Mouse (Mus musculus) naive thymus-derived CD4-positive, alpha-beta T cell, adult 2 months (primary cell): ENCODE data around the gene Lamtor2.
A peak's percentile ranks its signal among the peaks of the same experiment; 100 is the strongest.
"Not testable (repeated sequence)": the region's sequence is repeated elsewhere in the genome, so short reads cannot be mapped to it uniquely, and the experiment has no call there.

Experiments used
- DNase-seq: peaks from one replicate; pipeline ENCODE4 v3.0.0-alpha.2; 2011; ENCODE audit warnings: low read depth

The Lamtor2 gene

DNA sequence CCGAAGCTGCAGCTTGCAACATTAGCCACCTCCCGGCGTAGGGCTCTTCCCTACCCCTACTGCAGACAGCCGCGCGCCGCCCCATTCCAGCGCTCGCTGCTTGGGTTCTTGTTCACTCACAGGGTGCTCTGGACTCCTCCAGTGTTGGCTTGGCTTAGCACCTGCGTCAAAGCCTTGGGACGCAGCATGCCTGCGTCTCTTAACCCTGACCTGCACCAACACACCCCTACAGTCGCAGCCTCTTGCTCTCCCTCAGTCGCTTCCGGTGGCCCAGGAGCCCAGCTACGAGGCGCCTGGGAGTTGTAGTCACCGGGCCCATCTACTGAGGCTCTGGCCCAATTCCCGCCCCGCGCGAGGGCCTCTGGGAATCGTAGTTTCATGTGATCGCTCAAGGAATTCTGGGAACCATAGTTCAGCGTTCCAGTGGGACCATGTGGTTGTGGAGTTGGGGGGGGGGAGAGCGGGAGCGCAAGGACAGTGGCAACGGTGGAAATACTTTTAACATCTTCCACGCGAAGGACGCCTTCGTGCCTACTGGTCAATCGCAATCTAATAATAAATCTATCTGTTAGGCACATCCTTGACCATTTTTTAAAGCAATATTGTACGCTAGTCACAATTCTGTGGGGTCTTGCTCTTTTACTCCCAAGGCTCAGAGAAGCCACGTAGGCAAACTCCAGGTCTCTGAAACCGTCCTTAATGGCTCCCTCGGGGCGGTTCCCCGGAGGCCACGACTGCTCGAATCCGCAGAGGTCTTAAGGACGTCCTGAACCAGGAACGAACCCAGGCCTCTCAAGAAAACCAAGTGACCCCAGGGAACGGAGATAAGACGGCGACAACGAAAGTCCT lies at the start of gene Lamtor2:
Lamtor2 (minus strand) TSS at position 399 of the 849 bp plus-strand sequence.
- DNase-seq: peak; percentile 91

DNA sequence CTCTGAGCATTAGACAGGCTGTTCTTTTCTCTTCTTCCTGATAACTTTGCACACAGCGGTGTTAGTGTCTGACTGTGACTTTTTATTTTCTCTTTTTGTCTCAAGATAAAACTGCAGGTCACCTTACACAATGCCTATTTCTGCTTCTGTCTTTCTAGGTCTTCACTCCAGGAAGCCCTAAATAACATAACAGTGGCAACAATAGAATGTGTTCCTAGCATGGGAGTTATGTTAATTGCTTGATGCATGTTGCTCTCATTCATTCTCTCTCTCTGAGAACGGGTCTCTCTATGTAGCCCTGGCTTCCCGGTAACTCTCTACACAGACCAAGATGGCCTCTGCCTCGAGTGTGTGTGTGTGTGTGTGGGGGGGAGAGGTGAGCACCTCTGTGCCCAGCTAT lies 49.6 kb upstream of the Lamtor2 start:
- DNase-seq: no peak

DNA sequence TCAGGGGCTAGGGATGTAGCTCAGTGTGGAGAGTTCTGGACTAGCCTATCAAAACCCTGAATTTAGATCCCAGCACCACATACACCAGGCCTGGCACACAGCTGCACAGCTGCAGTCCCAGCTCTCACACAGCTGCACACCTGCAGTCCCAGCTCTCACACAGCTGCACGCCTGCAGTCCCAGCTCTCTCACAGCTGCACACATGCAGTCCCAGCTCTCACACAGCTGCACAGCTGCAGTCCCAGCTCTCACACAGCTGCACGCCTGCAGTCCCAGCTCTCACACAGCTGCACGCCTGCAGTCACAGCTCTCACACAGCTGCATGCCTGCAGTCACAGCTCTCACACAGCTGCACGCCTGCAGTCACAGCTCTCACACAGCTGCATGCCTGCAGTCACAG lies 43.7 kb upstream of the Lamtor2 start:
- DNase-seq: not testable (repeated sequence)

DNA sequence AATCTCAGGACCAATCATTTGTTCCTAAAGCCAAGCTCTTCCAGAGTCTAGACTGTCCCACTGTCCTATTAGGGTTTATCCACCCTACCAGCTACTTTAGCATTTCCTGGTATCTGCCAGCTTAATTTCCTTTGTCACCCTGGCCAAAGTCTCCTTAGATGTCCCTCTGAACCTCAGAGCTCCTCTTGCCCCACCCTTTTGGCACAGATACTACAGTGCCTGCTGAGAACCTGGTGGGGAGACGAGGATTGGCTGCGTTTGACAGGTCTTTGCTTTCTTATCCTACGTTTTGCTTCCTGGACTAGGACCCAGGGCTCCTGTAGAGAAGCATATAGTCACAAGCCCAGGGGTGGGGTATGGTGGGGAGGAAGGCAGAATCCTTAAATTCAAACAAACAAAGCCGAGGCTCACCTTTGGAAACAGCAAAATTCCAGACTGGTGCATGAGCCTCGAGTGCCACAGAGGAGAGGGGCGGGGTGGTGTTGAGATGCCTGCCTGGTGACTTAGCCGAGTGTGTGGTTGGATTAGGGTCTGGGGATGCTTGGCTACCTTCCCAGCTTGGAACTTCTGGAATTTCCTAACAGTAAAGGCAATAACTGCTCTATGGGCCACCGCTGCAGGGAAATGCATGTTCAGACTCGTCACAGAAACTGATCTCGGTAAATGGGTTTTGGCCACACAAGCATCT lies 41.2 kb upstream of the Lamtor2 start:
- DNase-seq: no peak

DNA sequence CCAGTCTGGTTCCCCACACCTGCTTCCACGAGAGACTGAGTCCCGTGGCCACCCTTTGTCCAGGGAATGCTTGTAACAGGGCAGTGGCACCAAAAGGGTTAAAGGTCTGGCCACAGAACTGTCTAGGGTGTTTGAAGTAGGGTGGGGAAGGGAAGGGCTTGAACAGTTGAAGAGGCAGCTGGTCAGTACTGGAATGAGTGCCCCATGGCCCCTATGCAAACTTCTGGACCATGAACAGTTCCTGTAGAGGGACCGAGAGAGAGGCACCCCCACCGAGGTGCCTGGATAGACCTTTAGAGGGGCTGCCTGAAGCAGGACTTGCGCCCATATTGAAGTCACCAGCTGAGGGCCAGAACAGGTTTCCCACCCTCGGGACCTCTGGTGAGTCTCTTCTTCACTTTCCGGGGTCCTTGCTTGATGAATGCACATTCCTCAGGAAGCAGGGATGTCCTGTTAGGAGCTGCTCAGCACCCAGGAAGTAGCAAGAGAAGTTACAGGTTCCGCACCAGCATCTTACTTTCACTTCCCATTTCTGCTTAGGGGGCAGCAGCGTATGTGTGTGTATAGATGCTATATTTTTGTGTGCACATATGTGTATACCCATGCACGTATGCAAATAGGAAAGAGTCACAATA lies 40.2 kb upstream of the Lamtor2 start:
- peak; percentile 61 for DNase-seq

DNA sequence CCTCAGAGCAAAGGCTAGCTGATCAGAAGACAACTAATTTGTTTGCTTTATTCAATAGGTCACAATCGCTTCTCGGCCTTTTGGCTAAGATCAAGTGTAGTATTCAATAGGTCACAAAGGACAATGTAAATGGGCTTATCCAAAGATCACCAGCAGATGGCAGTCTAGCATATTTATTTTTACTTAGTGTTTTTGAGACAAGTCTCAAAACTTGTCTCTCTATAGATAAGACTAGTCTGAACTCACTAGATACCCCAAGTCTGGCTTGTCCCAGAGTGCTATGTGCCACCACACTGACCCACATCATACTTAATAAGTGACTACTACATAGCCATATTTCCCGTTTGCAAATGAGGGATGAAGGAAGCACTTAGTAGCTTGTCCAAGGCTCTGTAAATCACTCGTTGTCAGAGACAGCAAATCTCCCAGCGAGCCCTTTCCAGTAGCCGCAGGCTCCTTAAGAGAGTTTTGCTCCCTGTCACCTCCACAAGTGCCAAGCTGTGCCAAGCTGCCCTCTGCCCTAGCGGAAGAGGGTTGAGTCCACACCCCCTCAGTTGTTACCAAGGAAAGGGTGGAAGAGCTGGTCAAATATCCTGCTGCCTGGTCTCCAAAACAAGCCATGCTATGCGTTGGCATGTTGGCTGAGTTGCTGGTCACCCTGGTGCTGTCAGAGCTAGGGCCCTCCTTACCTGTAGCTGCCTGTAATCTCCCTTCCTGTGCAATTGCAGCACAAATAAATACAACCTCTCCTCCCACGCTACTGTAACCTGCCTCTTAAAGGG lies 39.3 kb upstream of the Lamtor2 start:
- peak; percentile 90 for DNase-seq

DNA sequence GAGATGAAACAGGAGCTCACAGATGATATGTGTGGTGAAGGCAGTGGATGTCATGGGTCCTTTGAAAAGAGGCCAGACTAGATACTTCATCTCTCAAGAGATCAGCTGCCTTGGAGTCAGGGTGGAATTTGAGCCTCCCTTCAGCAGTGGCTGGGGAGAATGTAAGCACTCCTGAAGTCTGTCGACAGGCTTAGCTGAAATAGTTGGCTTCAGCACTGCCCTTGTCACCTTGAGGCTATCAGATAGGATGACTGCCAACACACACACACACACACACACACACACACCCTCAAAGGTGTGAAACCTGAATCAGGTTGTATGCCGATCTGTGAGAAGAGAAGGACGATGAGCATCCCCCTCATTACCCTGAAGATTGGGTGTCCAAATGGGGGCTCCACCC lies 38.2 kb upstream of the Lamtor2 start:
- DNase-seq: no peak

DNA sequence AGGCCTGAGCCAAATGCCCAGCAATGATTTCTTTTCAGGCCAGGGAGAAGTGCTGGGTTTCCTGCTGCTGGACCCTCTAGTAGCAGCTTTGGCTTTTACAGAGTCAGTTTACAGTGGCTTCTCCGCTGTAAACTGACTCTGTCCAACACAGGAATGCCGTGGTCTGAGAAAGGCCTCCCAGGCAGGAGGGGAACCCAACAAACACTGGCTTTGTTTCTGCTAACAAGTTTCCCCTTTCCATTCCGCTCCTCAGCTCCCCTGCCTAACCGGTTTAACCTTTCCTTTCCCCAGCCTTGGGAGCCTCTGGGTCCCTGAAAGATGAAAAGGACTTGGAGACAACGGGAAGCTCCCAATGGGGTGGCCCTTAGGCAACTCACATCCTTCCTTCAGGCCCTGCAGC lies 37.4 kb upstream of the Lamtor2 start:
- DNase-seq: no peak

DNA sequence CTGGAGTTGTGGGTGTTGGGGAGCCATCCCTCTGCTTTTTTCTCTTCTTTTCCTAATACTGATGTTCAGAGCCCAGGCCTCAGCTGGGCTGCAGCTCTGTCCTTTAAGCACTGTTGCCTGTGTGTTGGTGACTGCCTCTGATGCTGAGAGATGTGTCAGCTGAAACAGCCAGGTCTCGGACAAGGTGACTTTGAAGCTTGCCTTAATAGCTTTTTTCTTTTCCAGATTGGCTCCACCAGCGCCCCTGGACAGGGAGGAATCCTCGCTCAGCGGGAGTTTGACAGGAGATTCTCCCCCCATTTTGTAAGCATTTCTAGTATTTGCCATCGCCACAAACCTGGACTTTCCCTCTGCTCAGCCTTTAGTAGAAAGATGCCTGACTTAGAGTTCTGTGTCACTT lies 33.8 kb upstream of the Lamtor2 start:
- DNase-seq: no peak

DNA sequence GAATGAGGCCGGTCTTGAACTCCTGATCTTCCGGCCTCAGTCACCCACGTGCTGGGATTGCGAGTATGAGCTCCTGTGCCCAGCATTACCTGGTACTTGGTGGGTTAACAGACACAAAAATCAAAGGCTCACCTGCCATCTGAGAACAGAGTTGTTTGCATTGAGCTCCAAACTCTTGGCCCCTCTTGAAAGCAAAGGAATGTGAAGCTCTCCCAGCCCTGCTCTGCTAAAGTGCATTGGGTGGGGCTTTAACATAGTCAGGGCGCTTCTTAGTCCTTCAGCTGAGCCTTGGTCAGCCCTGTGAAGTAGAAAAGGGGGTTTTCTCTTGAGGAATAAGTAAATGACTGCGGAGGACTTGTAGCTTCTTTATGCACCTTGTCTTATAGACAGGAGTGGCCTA lies 32.9 kb upstream of the Lamtor2 start:
- no peak for DNase-seq

DNA sequence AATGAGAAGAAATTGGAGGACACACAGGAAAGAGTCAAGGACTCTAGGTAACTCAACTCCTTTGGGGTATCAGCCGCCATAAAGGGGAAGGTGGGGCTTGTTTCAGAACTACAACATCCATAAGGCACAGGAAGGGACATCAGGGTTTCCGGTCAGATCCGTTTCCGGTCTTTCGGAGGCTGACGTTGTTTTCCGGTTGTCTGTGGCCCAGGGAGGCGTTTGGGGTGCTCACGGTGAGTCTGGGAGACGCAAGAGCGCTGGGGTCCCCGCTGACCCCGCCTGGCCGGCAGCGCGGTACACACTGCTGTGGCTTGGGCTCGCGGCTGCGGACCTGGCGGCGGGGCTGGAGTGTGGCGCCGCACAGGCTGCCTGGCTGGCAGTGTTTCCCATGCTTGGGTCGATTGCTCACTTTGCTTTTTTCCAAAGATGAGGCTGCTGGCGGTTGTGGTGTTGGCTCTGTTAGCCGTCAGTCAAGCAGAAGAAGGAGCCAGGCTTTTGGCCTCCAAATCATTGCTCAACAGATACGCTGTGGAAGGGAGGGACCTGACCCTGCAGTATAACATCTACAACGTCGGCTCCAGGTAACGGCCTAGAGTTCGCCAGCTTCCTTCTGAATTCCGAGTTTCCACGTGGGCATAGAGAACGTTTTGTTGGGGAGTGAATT lies 26.7 kb upstream of the Lamtor2 start:
- DNase-seq: peak; percentile 79

DNA sequence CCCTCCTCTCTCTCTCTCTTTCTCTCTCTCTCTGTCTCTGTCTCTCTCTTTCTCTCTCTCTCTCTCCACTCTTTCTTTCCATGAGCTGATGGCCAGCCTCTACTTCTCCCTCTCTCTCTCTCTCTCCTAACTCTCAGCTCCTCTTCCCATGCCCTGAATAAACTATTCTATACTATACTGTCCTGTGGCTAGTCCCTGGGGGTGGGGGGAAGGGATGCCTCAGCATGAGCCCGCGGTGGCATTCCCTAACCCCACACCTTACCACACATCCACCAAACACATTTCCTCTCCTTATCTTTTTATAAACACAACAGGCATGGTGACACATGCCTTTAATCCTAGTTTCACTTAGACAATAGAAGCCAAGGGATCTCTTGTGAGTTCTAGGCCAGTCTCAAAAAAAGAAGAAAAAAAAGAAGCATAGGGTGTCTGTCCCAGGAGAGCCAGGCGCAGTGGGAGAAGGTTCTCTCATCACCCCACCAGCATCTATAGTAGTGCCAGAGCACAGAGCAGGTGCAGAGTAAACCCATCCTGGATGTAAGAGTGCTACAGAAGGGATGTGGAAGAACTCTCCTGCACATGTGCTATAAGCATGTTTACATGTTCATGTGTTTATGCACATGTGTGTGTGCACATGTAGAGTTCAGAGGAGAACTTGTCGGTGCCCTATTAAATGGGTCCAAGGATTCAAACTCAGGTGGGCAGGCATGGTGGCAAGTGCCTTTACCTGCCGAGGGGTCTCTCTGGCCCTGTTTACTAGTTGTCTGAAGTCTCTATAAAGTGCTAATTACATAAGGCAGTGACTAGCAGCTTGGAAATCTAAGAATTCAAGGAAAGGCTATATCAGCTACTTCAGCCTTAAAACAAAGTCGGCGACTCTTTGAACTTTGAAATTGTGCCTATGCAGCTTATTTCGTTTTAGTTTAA lies 25.9 kb upstream of the Lamtor2 start:
- DNase-seq: no peak

DNA sequence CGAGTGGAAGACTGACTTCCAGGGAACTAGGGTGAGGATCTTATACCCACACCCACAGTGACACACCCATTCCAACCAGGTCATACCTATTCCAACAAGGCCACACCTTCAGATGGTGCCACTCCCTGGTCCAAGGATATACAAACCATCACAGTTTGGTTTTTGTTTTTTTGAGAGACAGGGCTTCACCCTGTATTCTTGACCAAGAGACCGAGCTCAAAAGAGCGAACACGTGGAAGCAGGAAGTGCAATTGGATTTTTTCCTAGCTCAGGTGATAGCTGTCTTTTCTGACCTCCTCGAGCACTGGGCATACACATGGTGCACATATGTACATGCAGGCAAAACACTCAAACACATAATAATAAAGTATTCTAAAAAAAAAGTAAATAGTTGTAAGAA lies 25.0 kb upstream of the Lamtor2 start:
- DNase-seq: not testable (repeated sequence)

DNA sequence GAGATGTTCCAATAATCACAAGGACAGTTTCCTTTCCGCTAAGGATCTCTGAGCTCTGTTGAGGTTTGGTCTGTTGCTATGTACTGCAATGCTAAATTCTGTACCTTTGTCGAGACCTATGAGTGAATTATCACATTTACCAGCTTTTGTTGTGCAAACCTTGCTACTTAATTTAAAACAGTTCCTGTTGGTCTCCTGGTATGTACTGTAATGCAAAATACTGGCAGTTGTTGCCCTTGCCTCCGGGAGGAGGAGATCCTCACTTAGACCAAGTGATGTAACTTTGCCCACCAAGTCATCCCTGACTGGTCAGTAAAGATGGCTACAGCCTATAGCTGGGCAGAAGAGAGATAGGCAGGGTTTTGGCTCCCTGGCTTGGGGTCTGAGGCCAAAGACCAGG lies 22.7 kb upstream of the Lamtor2 start, which contains the start of gene Ssr2:
Ssr2 (plus strand) TSS at position 337 of the 400 bp plus-strand sequence.
- no peak for DNase-seq

DNA sequence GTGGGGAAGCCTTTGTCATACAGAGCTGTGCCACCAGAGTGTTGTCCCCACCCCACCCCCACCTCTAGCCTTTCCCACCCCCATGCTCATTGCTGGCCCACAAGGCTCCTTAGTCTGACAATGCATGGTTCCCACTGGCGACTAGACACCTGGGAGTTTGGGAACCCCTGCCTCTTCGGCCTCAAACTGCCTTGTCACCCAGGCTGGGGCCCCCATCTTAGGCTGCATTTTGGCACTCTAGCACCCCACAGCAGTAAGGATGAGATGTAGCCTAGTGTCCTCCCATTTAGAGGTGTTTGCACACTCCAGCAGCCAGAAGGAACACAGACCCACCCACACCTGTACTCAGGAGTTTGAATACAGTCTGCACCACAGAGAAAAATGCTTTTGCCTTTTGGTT lies 20.9 kb upstream of the Lamtor2 start:
- DNase-seq: no peak

DNA sequence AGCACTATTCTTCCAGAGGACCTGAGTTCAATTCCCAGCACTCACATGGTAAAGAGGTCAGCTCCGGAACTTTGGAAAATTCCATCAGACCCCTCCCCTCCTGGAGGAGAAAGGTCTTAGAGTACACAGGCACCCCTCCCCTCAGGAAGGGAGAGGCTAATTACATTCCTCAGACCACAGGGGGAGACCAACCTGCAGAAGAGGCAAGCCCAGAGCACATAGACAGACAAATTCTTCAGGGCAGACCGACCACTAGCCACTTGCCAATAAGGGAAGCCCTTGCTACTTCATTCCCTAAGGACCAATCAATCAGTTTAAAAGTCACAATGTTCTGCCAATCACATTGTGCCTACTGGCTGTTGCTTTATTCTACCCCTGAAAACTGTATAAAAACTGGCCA lies 20.0 kb upstream of the Lamtor2 start:
- no peak for DNase-seq

DNA sequence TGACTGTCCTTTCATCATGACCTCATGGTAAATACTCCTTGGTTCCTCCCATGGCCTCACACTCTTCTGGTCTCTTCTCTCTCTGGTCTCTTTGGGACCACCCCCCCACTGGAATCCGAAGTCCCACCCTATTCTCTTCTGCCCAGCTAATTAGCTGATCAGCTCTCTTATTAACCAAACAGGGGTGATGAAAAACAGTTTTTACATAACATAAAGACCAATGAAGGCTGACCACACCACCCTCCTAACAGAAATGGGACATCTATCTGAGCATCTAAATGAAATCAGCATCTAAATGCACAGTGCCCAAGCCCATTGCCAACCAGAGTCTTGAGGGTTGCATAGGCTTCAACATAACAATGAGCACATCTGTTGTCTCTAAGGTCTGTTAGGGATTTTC lies 19.0 kb upstream of the Lamtor2 start:
- DNase-seq: no peak

DNA sequence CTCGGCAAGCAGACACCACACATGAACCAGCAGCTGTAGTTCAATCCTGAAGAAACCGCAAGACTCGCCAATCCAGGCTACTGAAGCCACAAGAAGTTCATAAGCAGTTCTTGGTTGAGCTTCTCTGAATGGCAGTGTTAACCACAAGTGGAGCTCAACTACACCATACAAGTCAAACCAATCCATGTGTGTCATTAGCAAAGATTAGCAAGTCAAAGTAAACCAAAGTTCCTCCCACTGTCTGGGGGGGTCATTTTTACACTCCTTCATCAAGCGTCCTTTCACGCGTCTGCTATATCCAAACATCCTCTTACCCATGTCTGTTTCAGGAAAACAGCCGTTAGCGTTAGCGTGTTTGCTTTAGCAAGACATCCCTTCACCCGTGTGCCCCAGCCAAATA lies 17.5 kb upstream of the Lamtor2 start:
- DNase-seq: no peak

DNA sequence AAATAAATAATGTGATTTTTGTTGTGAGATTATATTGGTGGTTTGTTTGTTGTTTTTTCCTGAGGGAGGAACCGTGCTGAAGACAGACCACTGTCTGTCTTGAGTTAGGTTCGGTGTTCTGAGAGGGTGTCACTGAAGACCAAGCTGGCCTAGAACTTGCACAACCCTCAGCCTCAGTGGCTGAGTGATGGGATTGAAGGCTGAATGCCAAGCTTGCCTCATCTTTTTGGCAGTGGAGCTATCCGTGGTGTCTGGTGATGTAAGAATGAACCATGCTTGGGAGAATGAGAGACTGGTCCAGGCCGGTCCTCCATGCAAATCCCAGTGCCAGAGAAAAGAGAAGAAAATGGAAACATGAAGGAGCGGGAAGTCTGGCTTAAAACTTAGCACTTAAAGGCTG lies 16.8 kb upstream of the Lamtor2 start:
- DNase-seq: no peak

DNA sequence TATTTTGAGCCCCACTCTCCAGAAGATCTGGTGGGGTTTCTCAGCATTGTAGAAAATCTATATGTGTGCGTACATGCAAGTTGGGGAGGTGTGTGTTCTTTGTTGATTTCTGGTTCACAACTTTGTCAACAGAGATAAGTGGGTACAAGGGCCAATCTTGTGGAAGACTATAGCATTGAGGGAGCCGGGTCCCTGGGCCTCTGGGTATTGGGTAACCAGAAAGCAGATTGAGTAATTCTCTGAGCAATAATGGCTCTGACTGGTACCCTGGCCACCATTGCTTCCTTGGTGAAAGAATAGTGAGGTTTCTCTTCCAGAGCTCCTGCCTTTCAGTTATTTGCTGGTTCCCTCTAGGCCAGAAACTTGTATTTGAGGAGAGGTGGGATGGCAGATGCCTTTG lies 16.2 kb upstream of the Lamtor2 start:
- DNase-seq: no peak

DNA sequence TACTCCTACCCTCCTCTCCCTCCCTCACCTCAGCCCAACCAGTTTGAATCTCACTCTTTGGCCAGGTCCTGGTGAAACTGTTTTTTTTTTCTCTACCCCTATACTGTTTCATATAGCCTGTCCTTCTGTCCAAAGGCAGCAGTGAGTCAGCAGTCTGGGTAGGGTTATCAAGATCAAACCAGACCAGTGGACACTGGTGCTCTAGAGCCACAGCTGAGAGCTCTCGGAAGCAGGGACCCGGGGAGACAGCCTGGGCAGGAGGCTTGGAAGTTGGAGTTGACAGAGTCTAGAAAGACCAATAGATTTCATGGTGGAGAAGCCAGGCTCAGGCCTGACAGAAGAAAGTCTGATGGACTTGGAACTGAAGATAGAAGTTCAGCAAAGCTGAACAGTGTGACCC lies 15.7 kb upstream of the Lamtor2 start:
- DNase-seq: no peak
